Mouse (Mus musculus) ES-Bruce4 (cell line): ENCODE measurements around the gene Ror2. TPM values are rescaled to one million over a fixed set of nuclear protein-coding genes. Genes with fewer than 3 reads are reported as not detected.

Source experiments
- H3K27ac ChIP-seq: 2 replicates; pipeline ENCODE4 v1.5.1; 2012; ENCODE audit warnings: low read length, inconsistent platforms; ENCODE audit not compliant: insufficient read depth
- H3K27me3 ChIP-seq: 2 replicates; pipeline ENCODE4 v1.6.1; 2012; ENCODE audit warnings: mild to moderate bottlenecking, low read length, inconsistent platforms; ENCODE audit not compliant: control insufficient read depth, poor library complexity, insufficient read depth, severe bottlenecking
- H3K36me3 ChIP-seq: 2 replicates; pipeline ENCODE4 v1.6.1; 2012; ENCODE audit warnings: inconsistent platforms, mild to moderate bottlenecking, low read length, moderate library complexity; ENCODE audit not compliant: control insufficient read depth, poor library complexity, insufficient read depth, severe bottlenecking
- H3K4me1 ChIP-seq: one replicate; pipeline ENCODE4 v1.8.1; 2011; ENCODE audit warnings: low read length; ENCODE audit not compliant: control insufficient read depth, insufficient read depth
- H3K4me3 ChIP-seq: 2 replicates; pipeline ENCODE4 v1.5.1; 2011; ENCODE audit warnings: low read depth, mild to moderate bottlenecking, low read length
- H3K9ac ChIP-seq: 2 replicates; pipeline ENCODE4 v1.6.1; 2012; ENCODE audit warnings: low read depth, mild to moderate bottlenecking, inconsistent platforms; ENCODE audit not compliant: poor library complexity, severe bottlenecking
- H3K9me3 ChIP-seq: replicated peaks from 2 replicates; pipeline ENCODE4 v1.6.1; 2012; ENCODE audit warnings: mild to moderate bottlenecking, low read length, inconsistent platforms; ENCODE audit not compliant: control insufficient read depth, poor library complexity, insufficient read depth, severe bottlenecking
- CTCF ChIP-seq: IDR thresholded peaks from one replicate; pipeline ENCODE4 v1.8.1; 2011; ENCODE audit warnings: low read depth, low read length
- EP300 ChIP-seq: IDR thresholded peaks from 2 replicates; pipeline ENCODE4 v1.6.1; 2011; ENCODE audit warnings: low read depth, low read length; ENCODE audit not compliant: insufficient read depth
- POLR2A ChIP-seq: IDR thresholded peaks from one replicate; pipeline ENCODE4 v1.8.1; 2011; ENCODE audit warnings: low read length; ENCODE audit not compliant: insufficient read depth
- polyA plus RNA-seq: library from polyadenylated mRNA; stranded (reverse); fragments of >200 nt; gene quantifications from 2 replicates; pipeline ENCODE4 v1.2.4, GENCODE M21; 2011; ENCODE audit warnings: low read depth; ENCODE audit not compliant: missing spikeins, insufficient read depth, insufficient read length

The Ror2 gene
- polyA plus RNA-seq, 1 experiment: 23.6 TPM

- Histone ChIP-seq H3K9ac (no peak overlapping the region), H3K27me3 (no peaks in the 10 kb centered on the region), H3K27ac (no peak overlapping the region), H3K4me3 (no peak overlapping the region), H3K4me1 (peaks cover 5% of the 10 kb centered on the region), H3K9me3 (no peaks in the 10 kb centered on the region), H3K36me3 (no peaks in the 10 kb centered on the region)
- TF ChIP-seq CTCF: no peak
- TF ChIP-seq EP300: no peak
- TF ChIP-seq POLR2A: no peak
Observed at GRCm38 (mm10) chr13:53226461-53226860, 59.5 kb downstream of the Ror2 start.

- H3K36me3 ChIP-seq: no peaks in the 10 kb centered on the region
- peaks cover 5% of the 10 kb centered on the region for H3K4me1 ChIP-seq
- no peak overlapping the region for H3K27ac ChIP-seq
- no peak overlapping the region for H3K4me3 ChIP-seq
- TF ChIP-seq CTCF (no peak), EP300 (no peak), POLR2A (no peak)
- H3K9ac ChIP-seq: no peak overlapping the region
- H3K9me3 ChIP-seq: no peaks in the 10 kb centered on the region
- no peaks in the 10 kb centered on the region for H3K27me3 ChIP-seq
Observed at GRCm38 (mm10) chr13:53225925-53226324, 60.0 kb downstream of the Ror2 start.

GRCm38 (mm10) chr13:53221176-53221575 is 64.7 kb downstream of the Ror2 start:
- no peak overlapping the region for H3K27ac ChIP-seq

GRCm38 (mm10) chr13:53219889-53220288 is 66.0 kb downstream of the Ror2 start:
- no peak overlapping the region for H3K4me3 ChIP-seq
- H3K27me3 ChIP-seq: no peaks in the 10 kb centered on the region
- H3K36me3 ChIP-seq: no peaks in the 10 kb centered on the region
- no peak overlapping the region for H3K9ac ChIP-seq
- no peaks in the 10 kb centered on the region for H3K9me3 ChIP-seq
- H3K27ac ChIP-seq: no peak overlapping the region
- no peaks in the 10 kb centered on the region for H3K4me1 ChIP-seq
- TF ChIP-seq CTCF: no peak
- no peak for TF ChIP-seq POLR2A
- no peak for TF ChIP-seq EP300

More at GRCm38 (mm10) chr13:53221176-53221575, 64.7 kb downstream of the Ror2 start:
- TF ChIP-seq POLR2A (no peak), EP300 (no peak), CTCF (no peak)
- Histone ChIP-seq H3K4me3 (no peak overlapping the region), H3K27me3 (no peaks in the 10 kb centered on the region), H3K36me3 (no peaks in the 10 kb centered on the region), H3K4me1 (no peaks in the 10 kb centered on the region), H3K9ac (no peak overlapping the region), H3K9me3 (no peaks in the 10 kb centered on the region)

- H3K4me1 ChIP-seq: no peaks in the 10 kb centered on the region
- TF ChIP-seq EP300: no peak
- TF ChIP-seq CTCF: no peak
- TF ChIP-seq POLR2A: no peak
Observed at GRCm38 (mm10) chr13:53219391-53219790, 66.5 kb downstream of the Ror2 start.

GRCm38 (mm10) chr13:53217396-53217975 is 68.4 kb downstream of the Ror2 start:
- Histone ChIP-seq H3K27ac (no peak overlapping the region), H3K4me1 (peaks cover 2% of the 10 kb centered on the region), H3K9me3 (no peaks in the 10 kb centered on the region), H3K9ac (no peak overlapping the region), H3K27me3 (no peaks in the 10 kb centered on the region), H3K36me3 (no peaks in the 10 kb centered on the region), H3K4me3 (no peak overlapping the region)
- TF ChIP-seq CTCF (no peak), EP300 (no peak), POLR2A (no peak)

More at GRCm38 (mm10) chr13:53219391-53219790, 66.5 kb downstream of the Ror2 start:
- Histone ChIP-seq H3K4me3 (no peak overlapping the region), H3K27ac (no peak overlapping the region), H3K27me3 (no peaks in the 10 kb centered on the region), H3K36me3 (no peaks in the 10 kb centered on the region), H3K9me3 (no peaks in the 10 kb centered on the region), H3K9ac (no peak overlapping the region)
